10 mouse cellular contexts compared by ENCODE assay signal in the genomic region with DNA sequence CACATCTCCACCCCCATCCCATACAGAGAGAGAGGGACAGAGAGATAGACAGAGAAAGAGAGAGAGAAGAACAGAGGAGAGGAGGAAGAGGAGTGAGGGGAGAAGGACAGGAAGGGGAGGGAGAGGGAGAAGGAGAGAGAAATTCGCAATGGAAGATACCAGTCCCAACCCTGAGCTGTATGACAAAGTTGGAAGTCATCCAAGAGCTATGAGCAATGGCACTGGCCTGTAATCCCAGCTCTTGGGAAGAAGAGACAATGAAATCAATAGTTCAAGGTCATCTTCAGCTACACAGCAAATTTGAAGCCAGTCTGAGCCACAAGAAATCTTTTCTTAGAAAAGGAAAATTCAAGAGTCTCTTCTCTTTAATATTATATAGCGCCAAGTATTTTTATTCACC.
DNase-seq lines count a peak whose midpoint lies in the region; ATAC-seq and TF ChIP-seq lines count a peak whose summit lies in the region.
"Had no signal": no experiment of that assay in that cellular context is flagged by ENCODE, and none has a peak within 500 bp of the region (broad histone marks: within the 10 kb centered on the region; RNA-seq: fewer than 3 reads in every experiment).

No protein-coding gene starts in this region.

- H3K9me3 ChIP-seq in forebrain, embryonic 14.5 days (replicated peaks; ENCODE audit: control insufficient read depth, low read length) = no peaks in the 10 kb centered on the region
- no peaks in the 10 kb centered on the region for H3K9me3 ChIP-seq in forebrain, embryonic 11.5 days (ENCODE audit: control insufficient read depth, low read length)
- H3K9me3 ChIP-seq in kidney, embryonic 15.5 days (replicated peaks) = no peaks in the 10 kb centered on the region
- H3K9me3 ChIP-seq: heart, embryonic 15.5 days; limb, embryonic 15.5 days had no signal

- DNase-seq in forebrain, embryonic 14.5 days (ENCODE audit: low spot score) = no peak
- DNase-seq in forebrain, embryonic 11.5 days (ENCODE audit: low spot score) = no peak
- no peak for DNase-seq in kidney, adult 2 months
- peak; percentile 58 for DNase-seq in MN1 (ENCODE audit: low spot score)
- peak; percentile 35 for DNase-seq in adrenal gland, postnatal 36 days
- no peak for DNase-seq in gastrocnemius, postnatal 25 days
- DNase-seq: kidney, postnatal 25 days had no signal

- no peak overlapping the region for H3K27ac ChIP-seq in forebrain, embryonic 14.5 days (ENCODE audit: low read depth, low read length)
- no peak overlapping the region for H3K27ac ChIP-seq in forebrain, embryonic 11.5 days (ENCODE audit: low read depth, low read length)
- no peak overlapping the region for H3K27ac ChIP-seq in kidney, embryonic 15.5 days
- no peak overlapping the region for H3K27ac ChIP-seq in kidney, adult 2 months (ENCODE audit: insufficient read depth, low read depth, low read length)
- H3K27ac ChIP-seq: heart, embryonic 15.5 days; limb, embryonic 15.5 days had no signal

- H3K4me1 ChIP-seq in forebrain, embryonic 14.5 days (ENCODE audit: control insufficient read depth, insufficient read depth, low read length) = no peaks in the 10 kb centered on the region
- no peaks in the 10 kb centered on the region for H3K4me1 ChIP-seq in forebrain, embryonic 11.5 days (replicated peaks; ENCODE audit: control insufficient read depth, insufficient read depth, low read length)
- no peaks in the 10 kb centered on the region for H3K4me1 ChIP-seq in kidney, embryonic 15.5 days
- H3K4me1 ChIP-seq in kidney, adult 2 months (ENCODE audit: control insufficient read depth, insufficient read depth, low read length) = no peaks in the 10 kb centered on the region; the same call in 1 of the 2 replicates
- H3K4me1 ChIP-seq: limb, embryonic 15.5 days had no signal

- no peaks in the 10 kb centered on the region for H3K36me3 ChIP-seq in forebrain, embryonic 14.5 days (ENCODE audit: control insufficient read depth, insufficient read depth, low read length)
- H3K36me3 ChIP-seq in forebrain, embryonic 11.5 days (ENCODE audit: control insufficient read depth, insufficient read depth, low read length) = no peaks in the 10 kb centered on the region
- no peaks in the 10 kb centered on the region for H3K36me3 ChIP-seq in kidney, embryonic 15.5 days
- no peaks in the 10 kb centered on the region for H3K36me3 ChIP-seq in kidney, adult 2 months (ENCODE audit: control insufficient read depth, insufficient read depth, low read length)
- H3K36me3 ChIP-seq: heart, embryonic 15.5 days; limb, embryonic 15.5 days had no signal

- no peaks in the 10 kb centered on the region for H3K27me3 ChIP-seq in forebrain, embryonic 14.5 days (replicated peaks; ENCODE audit: control insufficient read depth, insufficient read depth, low read length)
- H3K27me3 ChIP-seq in forebrain, embryonic 11.5 days (ENCODE audit: control insufficient read depth, insufficient read depth, low read length) = no peaks in the 10 kb centered on the region
- no peaks in the 10 kb centered on the region for H3K27me3 ChIP-seq in kidney, embryonic 15.5 days
- H3K27me3 ChIP-seq in kidney, adult 2 months (replicated peaks; ENCODE audit: control insufficient read depth, insufficient read depth, low read length) = no peaks in the 10 kb centered on the region
- H3K27me3 ChIP-seq: heart, embryonic 15.5 days; limb, embryonic 15.5 days had no signal

- TF ChIP-seq CTCF in kidney, adult 2 months (conservative IDR thresholded peaks at IDR 0.05; ENCODE audit: insufficient read depth, insufficient read length, low read depth, low read length) = no peak

- WGBS in forebrain, embryonic 14.5 days = 79% methylated on average over 2 of the region's 2 CpGs
- WGBS in forebrain, embryonic 11.5 days = 78% methylated on average over 2 of the region's 2 CpGs
- 76% methylated on average over 2 of the region's 2 CpGs for WGBS in kidney, embryonic 15.5 days
- WGBS in kidney, adult 2 months = 82% methylated on average over 2 of the region's 2 CpGs

- TF ChIP-seq POLR2A in kidney, adult 2 months (IDR thresholded peaks at IDR 0.05; ENCODE audit: low read depth, low read length) = no peak

- no peak overlapping the region for H3K4me3 ChIP-seq in forebrain, embryonic 14.5 days (ENCODE audit: low read depth, low read length)
- no peak overlapping the region for H3K4me3 ChIP-seq in forebrain, embryonic 11.5 days (ENCODE audit: low read depth, low read length)
- H3K4me3 ChIP-seq in kidney, embryonic 15.5 days (replicated peaks) = no peak overlapping the region
- H3K4me3 ChIP-seq in kidney, adult 2 months (ENCODE audit: insufficient read depth, low read depth, low read length) = no peak overlapping the region
- H3K4me3 ChIP-seq: heart, embryonic 15.5 days; limb, embryonic 15.5 days had no signal

- H3K9ac ChIP-seq in forebrain, embryonic 14.5 days (ENCODE audit: low read length) = no peak overlapping the region
- no peak overlapping the region for H3K9ac ChIP-seq in forebrain, embryonic 11.5 days (ENCODE audit: low read length)
- no peak overlapping the region for H3K9ac ChIP-seq in kidney, embryonic 15.5 days
- H3K9ac ChIP-seq: heart, embryonic 15.5 days; limb, embryonic 15.5 days had no signal

- 0 out of 2 replicates have a peak, but pooled peaks have one; percentile 10 for ATAC-seq in forebrain, embryonic 14.5 days
- ATAC-seq in forebrain, embryonic 11.5 days (replicated peaks; ENCODE audit: low FRiP score) = no peak
- peak; percentile 20; the same call in 1 of the 2 replicates for ATAC-seq in kidney, embryonic 15.5 days (replicated peaks; ENCODE audit: low FRiP score)

- H3K4me2 ChIP-seq in forebrain, embryonic 14.5 days (ENCODE audit: low read length) = no peak overlapping the region
- H3K4me2 ChIP-seq in forebrain, embryonic 11.5 days (ENCODE audit: low read depth, low read length, severe bottlenecking) = no peak overlapping the region
- no peak overlapping the region for H3K4me2 ChIP-seq in kidney, embryonic 15.5 days
- H3K4me2 ChIP-seq: heart, embryonic 15.5 days; limb, embryonic 15.5 days had no signal

Comparison
In these comparisons a context has a peak if more than half of its experiments do, and no peak if none do; other contexts are left out.
1. DNase-seq: peak in MN1 (single experiment) and adrenal gland, postnatal 36 days (2 of 2); none in forebrain, embryonic 14.5 days (single experiment), forebrain, embryonic 11.5 days (single experiment), kidney, adult 2 months (single experiment) and gastrocnemius, postnatal 25 days (single experiment).